Mouse (Mus musculus): Measurements from ENCODE around the gene Uaca.

Gene Uaca

GRCm38 (mm10) chr9:60886431-60887371, 92.4 kb downstream of the Uaca start:
- TF ChIP-seq NANOG (IDR thresholded peaks at IDR 0.05; ENCODE audit: borderline replicate concordance, low read length), result no peak
- no peak for TF ChIP-seq CTCF (conservative IDR thresholded peaks at IDR 0.05; ENCODE audit: low read length)
- no peak for TF ChIP-seq POU5F1 (IDR thresholded peaks at IDR 0.05; ENCODE audit: borderline replicate concordance, low read length)
- no peak overlapping the region for H3K4me3 ChIP-seq (replicated peaks; ENCODE audit: low read length)
- H3K4me1 ChIP-seq (replicated peaks; ENCODE audit: low read depth, low read length), result peaks cover 7% of the 10 kb centered on the region; the same call in 1 of the 2 replicates
- H3K36me3 ChIP-seq (ENCODE audit: insufficient read depth, low read length), result peaks cover 4% of the 10 kb centered on the region; the same call in 1 of the 2 replicates
- no peaks in the 10 kb centered on the region for H3K27me3 ChIP-seq (ENCODE audit: insufficient read depth, low read length)
- peaks cover 6% of the 10 kb centered on the region; the same call in 1 of the 2 replicates for H3K9me3 ChIP-seq (ENCODE audit: low read length)

DNA sequence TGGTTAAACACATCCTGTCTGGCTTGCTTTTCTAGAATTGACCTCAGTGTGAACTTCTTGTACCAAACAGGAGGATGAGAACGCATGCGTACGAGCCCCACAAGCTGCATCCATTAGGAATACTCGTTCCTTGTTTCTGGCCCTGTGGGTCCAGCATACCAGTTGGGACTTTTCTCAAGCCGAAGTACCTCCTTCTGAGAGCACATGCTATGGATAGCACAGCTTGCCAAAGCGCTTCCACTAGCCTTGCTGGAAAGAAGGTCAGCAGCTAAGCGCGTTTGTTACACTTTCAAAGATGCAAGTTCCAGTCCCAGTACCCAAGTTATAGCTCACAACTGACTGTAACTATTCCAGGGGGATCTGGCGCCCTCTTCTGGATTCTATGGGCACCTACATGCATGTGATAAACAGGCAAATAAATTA, 93.1 kb downstream of the Uaca start:
- Histone ChIP-seq H3K36me3 (ENCODE audit: insufficient read depth, low read length) (peaks cover 4% of the 10 kb centered on the region; the same call in 1 of the 2 replicates), H3K9me3 (ENCODE audit: low read length) (peaks cover 6% of the 10 kb centered on the region; the same call in 1 of the 2 replicates), H3K4me1 (replicated peaks; ENCODE audit: low read depth, low read length) (peaks cover 7% of the 10 kb centered on the region; the same call in 1 of the 2 replicates), H3K27me3 (ENCODE audit: insufficient read depth, low read length) (no peaks in the 10 kb centered on the region), H3K4me3 (replicated peaks; ENCODE audit: low read length) (no peak overlapping the region)
- TF ChIP-seq CTCF (conservative IDR thresholded peaks at IDR 0.05; ENCODE audit: low read length) (peak; percentile 8; the same call in 1 of the 2 replicates), POU5F1 (IDR thresholded peaks at IDR 0.05; ENCODE audit: borderline replicate concordance, low read length) (no peak)

DNA sequence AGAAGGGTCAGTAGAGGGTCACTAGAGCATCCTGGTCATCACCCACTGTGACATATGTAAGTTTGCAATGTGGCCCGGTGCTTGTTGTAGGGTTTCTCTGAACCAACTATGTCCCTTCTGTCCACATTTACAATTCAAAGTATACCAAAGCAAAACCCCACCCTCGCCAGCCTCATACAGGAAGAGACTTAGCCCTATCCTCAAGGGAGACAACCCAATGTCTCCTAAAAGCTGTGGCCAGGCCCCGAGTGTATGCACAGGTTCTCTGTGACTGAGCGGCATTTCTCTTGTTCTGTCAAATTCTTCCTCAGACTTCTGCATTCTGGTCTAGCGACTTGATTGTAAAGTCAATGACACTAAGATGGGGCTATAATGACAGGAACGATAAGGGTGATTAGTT, 99.2 kb downstream of the Uaca start:
- Histone ChIP-seq H3K9me3 (ENCODE audit: low read length) (no peaks in the 10 kb centered on the region), H3K36me3 (ENCODE audit: insufficient read depth, low read length) (no peaks in the 10 kb centered on the region), H3K4me1 (replicated peaks; ENCODE audit: low read depth, low read length) (no peaks in the 10 kb centered on the region), H3K27me3 (ENCODE audit: insufficient read depth, low read length) (peaks cover 4% of the 10 kb centered on the region), H3K4me3 (replicated peaks; ENCODE audit: low read length) (no peak overlapping the region)
- TF ChIP-seq POU5F1 (IDR thresholded peaks at IDR 0.05; ENCODE audit: borderline replicate concordance, low read length) (no peak), CTCF (conservative IDR thresholded peaks at IDR 0.05; ENCODE audit: low read length) (no peak), NANOG (IDR thresholded peaks at IDR 0.05; ENCODE audit: borderline replicate concordance, low read length) (no peak)

GRCm38 (mm10) chr9:60895486-60896110, 101.3 kb downstream of the Uaca start:
- Histone ChIP-seq H3K27me3 (ENCODE audit: insufficient read depth, low read length) (peaks cover 4% of the 10 kb centered on the region), H3K36me3 (ENCODE audit: insufficient read depth, low read length) (no peaks in the 10 kb centered on the region), H3K4me3 (replicated peaks; ENCODE audit: low read length) (no peak overlapping the region), H3K9me3 (ENCODE audit: low read length) (no peaks in the 10 kb centered on the region), H3K4me1 (replicated peaks; ENCODE audit: low read depth, low read length) (no peaks in the 10 kb centered on the region)
- TF ChIP-seq CTCF (conservative IDR thresholded peaks at IDR 0.05; ENCODE audit: low read length), result no peak
- TF ChIP-seq NANOG (IDR thresholded peaks at IDR 0.05; ENCODE audit: borderline replicate concordance, low read length), result no peak
- no peak for TF ChIP-seq POU5F1 (IDR thresholded peaks at IDR 0.05; ENCODE audit: borderline replicate concordance, low read length)

DNA sequence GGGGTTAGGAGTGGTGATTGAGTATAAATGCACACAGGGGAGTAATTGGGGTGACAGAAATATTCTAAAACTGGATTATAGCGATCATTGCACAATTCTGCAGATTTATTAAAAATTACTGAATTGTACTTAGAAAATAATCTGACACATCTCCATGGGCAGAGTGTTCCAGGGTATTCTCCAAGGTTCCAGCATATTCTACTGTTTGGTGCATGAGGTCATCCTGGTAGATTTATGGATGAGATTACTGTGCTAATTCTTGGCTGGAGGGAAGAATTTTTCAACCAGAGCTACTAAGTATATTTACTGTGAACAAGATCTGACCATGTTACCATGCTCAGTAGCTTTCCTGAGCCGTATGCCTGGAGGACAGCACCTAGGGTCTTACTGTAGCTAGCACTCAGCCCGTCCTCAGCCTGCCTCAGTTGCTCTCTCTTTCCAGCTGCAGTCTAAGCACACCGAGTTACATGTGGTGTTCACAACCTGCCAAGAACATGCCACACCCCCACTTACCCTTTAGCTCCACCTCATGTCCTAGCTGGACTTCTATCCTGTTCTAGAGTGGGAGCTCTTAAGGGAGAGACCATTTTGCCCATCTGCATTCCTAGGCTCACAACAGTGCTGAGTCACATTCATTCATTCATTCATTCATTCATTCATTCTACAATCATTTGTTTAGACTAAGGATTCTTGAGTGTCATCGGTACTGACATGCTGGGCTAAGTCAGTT, 104.1 kb downstream of the Uaca start:
- Histone ChIP-seq H3K36me3 (ENCODE audit: insufficient read depth, low read length) (no peaks in the 10 kb centered on the region), H3K4me1 (replicated peaks; ENCODE audit: low read depth, low read length) (no peaks in the 10 kb centered on the region), H3K27me3 (ENCODE audit: insufficient read depth, low read length) (peaks cover 4% of the 10 kb centered on the region), H3K4me3 (replicated peaks; ENCODE audit: low read length) (no peak overlapping the region), H3K9me3 (ENCODE audit: low read length) (no peaks in the 10 kb centered on the region)
- no peak for TF ChIP-seq CTCF (conservative IDR thresholded peaks at IDR 0.05; ENCODE audit: low read length)
- no peak for TF ChIP-seq POU5F1 (IDR thresholded peaks at IDR 0.05; ENCODE audit: borderline replicate concordance, low read length)
- no peak for TF ChIP-seq NANOG (IDR thresholded peaks at IDR 0.05; ENCODE audit: borderline replicate concordance, low read length)

DNA sequence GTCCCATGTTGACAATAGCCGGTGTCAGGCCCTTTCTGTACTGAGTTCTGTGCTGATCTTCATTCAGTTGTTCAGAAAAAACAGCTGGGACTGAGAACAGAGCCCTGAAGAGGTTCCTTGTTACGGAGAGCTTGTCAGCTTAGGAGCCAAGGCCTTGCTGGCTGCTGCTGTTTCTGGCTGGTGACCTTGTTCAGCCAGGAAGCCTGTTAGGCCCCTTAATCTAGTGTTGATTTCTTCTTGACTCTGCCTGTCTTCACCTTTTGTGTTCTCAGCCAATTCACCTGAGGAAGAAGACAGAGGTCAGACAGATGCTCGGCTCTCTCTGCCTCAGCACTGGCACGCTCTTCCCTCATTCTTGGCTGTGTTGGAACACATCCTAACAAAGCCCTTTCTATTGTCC, 104.9 kb downstream of the Uaca start:
- Histone ChIP-seq H3K4me1 (replicated peaks; ENCODE audit: low read depth, low read length) (no peaks in the 10 kb centered on the region), H3K9me3 (ENCODE audit: low read length) (no peaks in the 10 kb centered on the region), H3K27me3 (ENCODE audit: insufficient read depth, low read length) (peaks cover 4% of the 10 kb centered on the region), H3K36me3 (ENCODE audit: insufficient read depth, low read length) (no peaks in the 10 kb centered on the region), H3K4me3 (replicated peaks; ENCODE audit: low read length) (no peak overlapping the region)
- TF ChIP-seq CTCF (conservative IDR thresholded peaks at IDR 0.05; ENCODE audit: low read length) (no peak), POU5F1 (IDR thresholded peaks at IDR 0.05; ENCODE audit: borderline replicate concordance, low read length) (no peak)

- TF ChIP-seq NANOG (IDR thresholded peaks at IDR 0.05; ENCODE audit: borderline replicate concordance, low read length) (no peak), POU5F1 (IDR thresholded peaks at IDR 0.05; ENCODE audit: borderline replicate concordance, low read length) (no peak), CTCF (conservative IDR thresholded peaks at IDR 0.05; ENCODE audit: low read length) (no peak)
- no peaks in the 10 kb centered on the region; the same call in 1 of the 2 replicates for H3K27me3 ChIP-seq (ENCODE audit: insufficient read depth, low read length)
- no peaks in the 10 kb centered on the region for H3K36me3 ChIP-seq (ENCODE audit: insufficient read depth, low read length)
- H3K4me3 ChIP-seq (replicated peaks; ENCODE audit: low read length), result no peak overlapping the region
- no peaks in the 10 kb centered on the region for H3K4me1 ChIP-seq (replicated peaks; ENCODE audit: low read depth, low read length)
- no peaks in the 10 kb centered on the region for H3K9me3 ChIP-seq (ENCODE audit: low read length)
Observed at GRCm38 (mm10) chr9:60899797-60900459, 105.6 kb downstream of the Uaca start.
